Mouse (Mus musculus) retina, adult 2 months (tissue): Measurements from ENCODE around the gene Jmjd1c.

ENCODE experiments used
- DNase-seq: peaks from one replicate; pipeline ENCODE4 v3.0.0-alpha.2; 2012; ENCODE audit warnings: low read depth, low spot score

Gene Jmjd1c

DNA sequence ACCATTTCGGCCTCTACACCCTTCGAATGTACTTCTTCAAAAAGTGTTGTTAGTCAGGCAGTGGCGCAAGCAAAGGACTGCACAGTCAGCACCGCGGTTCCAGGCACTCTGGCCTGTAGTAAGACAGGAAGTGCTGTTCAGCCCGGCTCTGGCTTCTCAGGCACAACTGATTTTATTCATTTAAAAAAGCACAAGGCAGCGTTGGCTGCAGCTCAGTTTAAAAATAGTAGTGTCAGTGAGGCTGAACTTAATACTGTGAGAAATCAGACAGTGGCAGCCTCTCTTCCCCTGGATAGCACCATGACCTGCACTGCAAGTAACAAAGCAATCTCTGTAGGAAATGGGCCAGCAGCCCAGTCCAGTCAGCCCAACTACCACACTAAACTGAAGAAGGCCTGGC lies 130.2 kb downstream of the Jmjd1c start:
- DNase-seq = no peak

GRCm38 (mm10) chr10:67226543-67226942 lies 130.6 kb downstream of the Jmjd1c start:
- DNase-seq = no peak

DNA sequence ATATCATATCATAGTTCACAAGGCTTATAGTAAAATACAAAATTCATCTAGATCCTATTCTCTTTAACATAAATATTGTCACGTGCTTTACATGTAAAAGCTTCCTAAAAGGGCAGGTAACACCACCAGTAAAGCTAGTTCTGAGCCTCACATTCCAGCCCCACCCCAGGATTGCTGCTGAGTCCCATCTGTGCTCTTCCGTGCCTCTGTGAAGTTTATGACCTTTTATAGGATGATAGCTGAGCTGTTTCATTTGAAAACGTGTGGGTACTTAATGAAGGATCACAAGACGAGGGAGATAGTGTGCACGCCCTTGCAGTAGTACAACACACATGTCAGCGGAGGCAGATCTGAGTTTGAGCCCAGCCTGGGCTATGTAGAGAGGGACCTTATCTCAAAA lies 134.5 kb downstream of the Jmjd1c start:
- DNase-seq = no peak

DNA sequence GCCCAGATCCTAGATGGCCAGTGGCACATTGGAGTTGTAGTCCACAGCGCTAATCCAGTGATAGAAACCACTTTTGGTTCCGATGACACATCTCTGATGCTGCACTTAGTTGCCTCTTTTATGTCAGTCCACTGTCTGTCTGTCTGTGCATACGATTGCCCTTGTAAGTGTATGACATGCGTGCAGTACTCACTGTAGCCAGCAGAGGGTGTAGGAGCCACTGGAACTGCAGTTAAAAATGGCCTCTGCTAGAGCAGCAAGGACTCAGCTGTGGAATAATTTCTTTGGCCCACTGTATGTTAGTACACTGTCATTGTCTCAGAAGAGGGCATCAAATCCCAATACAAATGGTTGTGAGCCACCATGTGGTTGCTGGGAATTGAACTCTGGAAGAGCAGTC lies 151.2 kb downstream of the Jmjd1c start:
- no peak for DNase-seq

DNA sequence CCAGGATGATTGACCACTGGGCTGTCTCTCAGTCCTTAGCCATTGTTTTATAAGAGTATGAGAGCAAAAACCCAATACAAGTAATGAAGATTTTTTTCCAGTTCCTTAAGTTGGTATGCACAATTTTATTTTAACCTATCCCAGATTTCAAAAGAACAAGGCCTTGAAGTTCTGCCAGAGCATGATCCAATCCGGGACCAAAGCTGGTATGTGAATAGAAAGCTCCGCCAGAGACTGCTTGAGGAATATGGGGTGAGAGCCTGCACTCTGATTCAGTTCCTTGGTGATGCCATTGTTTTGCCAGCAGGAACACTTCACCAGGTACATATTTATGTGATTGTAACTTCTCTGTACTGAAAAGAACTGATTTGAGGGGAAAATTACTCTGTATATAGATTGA lies 153.6 kb downstream of the Jmjd1c start:
- DNase-seq = no peak

DNA sequence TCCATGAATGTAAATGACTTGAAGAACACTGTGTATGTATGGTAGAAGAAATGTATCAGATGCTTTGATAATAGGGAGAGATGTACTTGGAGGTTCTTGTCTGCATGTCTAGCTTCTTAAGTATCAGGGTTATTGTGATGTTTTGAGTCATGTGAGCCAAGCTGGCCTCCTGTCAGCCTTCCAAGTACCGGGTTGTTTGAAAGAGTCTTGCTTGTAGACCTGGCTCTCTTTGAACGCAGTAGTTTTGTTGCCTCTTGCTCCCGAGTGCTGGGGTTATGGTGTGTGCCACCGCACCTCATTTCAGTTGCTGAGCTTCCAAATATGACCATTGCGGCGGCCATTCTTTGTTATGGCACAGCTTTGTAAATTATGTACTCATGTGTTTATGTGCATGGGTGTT lies 154.9 kb downstream of the Jmjd1c start:
- DNase-seq = no peak

DNA sequence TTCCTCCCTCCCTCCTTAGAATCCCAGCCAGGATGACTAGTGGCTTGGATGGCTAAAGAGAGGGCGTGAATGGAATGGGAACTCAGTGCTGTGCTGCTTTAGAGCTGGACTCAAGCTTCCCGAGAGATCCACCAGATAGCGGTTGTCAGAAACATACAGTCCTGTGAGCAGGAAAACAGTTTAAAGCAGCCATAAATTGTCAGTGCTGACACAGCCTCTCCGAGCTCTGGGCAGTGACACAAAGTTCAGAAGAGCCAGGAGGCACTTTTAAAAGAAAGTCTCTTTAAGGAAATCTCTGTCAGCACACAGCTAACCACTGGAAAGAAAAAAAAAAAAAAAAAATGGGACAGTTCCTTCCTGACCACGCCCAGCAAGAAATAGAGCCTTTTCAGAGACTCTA lies 156.4 kb downstream of the Jmjd1c start:
- no peak for DNase-seq

GRCm38 (mm10) chr10:67253115-67253514 lies 157.2 kb downstream of the Jmjd1c start:
- DNase-seq = no peak

DNA sequence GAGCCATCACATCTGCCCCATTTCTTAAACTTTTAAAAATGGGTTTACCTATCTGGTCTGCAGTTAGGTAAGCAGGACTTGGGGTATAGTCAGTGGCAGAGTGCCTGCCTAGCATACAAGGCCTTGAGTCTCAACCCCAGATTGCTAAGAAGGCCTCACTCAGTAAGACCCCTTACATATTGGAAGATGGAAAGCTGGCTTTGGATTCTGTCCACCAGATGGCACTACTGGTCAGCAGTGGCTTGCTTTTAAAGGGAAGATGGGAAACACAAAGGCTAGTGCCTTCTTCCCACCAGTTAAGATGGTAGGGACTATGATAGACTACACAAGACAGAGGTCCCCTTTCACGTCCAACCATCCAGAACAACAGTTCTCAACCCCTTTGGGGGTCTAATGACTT lies 168.9 kb downstream of the Jmjd1c start:
- DNase-seq = peak; percentile 20

DNA sequence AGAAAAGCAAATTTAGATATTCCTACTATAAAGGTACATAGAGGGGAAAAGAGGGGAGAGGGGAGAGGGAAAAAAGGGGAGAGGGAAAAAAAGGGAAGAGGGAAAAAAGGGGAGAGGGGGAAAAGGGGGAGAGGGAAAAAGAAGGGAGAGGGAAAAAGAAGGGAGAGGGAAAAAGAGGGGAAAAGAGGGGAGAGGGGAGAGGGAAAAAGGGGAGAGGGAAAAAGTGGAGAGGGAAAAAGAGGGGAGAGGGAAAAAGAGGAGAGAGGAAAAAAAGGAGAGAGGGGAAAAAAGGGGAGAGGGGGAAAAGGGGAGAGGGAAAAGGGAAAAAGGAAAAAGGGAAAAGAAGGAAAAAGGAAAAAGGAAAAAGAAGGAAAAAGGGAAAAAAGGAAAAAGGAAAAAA lies 180.0 kb downstream of the Jmjd1c start:
- no peak for DNase-seq

DNA sequence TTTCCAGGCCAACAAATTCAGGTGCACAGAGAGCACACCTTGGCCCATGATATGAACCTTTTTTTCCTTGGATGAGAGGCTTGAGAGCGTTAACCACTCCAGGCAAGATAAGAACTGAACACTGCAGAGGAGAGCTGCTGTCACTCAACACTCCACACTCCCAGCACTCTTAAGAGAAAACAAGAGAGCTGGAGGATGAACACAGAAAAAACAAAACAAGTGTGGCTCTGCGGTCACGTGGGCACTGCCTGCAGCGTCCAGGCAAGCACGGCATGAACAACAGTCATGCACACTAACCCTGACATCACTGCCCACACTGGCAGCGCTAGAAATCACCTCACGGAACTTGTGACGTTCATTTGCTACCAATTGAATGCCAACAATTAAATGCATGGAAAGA lies 185.9 kb downstream of the Jmjd1c start:
- DNase-seq = no peak

GRCm38 (mm10) chr10:67282531-67282930 lies 186.6 kb downstream of the Jmjd1c start:
- DNase-seq = no peak

- DNase-seq = no peak
Measured at GRCm38 (mm10) chr10:67283516-67283915, 187.6 kb downstream of the Jmjd1c start.

DNA sequence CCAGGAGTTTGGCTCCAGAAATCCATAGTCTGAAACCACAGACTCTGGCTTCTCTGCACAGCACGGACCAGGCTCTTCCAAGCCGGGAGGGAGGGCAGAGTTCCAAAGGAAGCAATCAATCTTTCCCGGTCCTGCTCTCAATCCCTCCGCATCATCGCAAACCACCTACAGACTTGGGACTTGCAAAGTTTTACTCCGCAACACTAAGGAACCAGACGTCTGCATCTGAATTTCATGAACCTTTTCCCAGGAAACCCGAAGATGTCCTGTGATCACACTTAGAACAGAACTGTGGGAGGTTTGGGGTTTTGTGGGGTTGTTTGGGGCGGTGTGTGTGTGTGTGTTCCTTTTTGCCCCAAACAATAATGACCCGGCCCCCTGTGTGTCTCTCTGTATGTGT lies 188.4 kb downstream of the Jmjd1c start:
- DNase-seq = no peak

GRCm38 (mm10) chr10:67284761-67285175 lies 188.8 kb downstream of the Jmjd1c start:
- no peak for DNase-seq

DNA sequence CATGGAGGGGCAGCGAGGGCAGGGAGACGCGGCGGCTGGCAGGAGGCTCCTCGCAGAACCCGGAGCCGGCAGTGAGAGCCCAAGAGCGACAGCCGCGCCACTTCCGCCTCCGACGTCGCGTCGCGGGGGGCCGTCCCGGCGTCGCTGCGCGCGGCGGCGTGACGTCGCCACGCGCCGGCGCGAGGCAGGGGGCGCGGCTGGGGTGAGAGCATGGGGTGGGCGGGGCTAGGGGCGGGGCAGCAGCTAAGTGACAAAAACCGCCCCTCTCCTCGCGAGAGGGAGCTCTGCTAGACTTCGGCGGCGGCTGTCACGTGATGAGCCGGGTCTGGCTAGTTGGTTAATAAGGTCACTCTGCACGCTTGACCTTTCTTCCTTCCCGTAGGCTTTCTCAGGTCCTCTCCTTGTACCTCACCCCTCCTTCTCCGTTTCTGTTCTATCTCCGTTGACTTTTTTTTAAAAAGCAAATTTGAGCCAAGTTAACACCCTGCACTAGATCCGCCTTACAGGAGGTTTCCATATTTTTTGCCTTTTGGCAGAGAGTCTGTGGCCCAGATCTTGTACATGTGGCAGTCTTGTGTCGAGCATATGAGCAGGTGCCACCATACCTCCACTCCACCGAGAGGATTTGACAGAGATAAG lies 189.4 kb downstream of the Jmjd1c start, which contains the start of gene Nrbf2:
Nrbf2 (minus strand) TSS at position 130 of the 639 bp plus-strand sequence.
- peak; percentile 87 for DNase-seq

DNA sequence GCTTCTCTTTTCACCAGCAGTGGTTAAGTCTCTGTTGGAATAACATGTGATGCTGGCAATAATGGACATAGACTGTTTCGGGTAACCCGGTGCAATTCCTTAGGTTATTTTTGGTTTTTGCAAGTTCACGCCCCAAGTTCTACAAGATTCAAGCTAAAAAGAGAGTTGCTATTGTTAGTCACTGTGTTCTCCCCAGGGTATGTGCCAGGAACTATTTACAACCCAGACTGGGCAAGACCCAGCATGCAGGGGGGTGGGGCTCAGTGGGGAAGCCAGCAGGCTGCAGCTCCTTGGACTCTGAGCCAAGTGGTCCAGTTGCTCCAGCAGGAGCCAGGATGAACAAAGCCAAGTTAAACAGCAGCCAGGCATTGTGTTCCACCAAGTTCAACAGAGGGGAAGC lies 192.0 kb downstream of the Jmjd1c start:
- no peak for DNase-seq

DNA sequence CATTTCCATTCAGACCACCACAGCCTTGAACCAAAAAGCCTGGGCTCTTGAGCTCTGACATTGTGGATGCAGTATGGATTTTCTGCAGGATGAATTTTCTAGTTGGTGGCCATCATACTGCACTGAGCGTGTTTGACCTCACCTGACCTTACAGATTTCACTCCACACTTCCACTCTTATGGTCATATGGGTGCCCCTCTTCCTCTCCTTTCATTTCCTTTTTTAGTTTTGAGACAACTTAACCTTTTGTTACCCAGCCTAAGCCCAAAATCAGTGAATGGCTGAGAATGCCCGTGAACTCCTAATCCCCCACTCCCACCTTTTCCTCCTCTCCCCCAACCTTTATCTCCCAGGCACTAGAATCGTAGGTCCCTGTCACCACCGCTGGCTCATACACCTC lies 194.7 kb downstream of the Jmjd1c start:
- DNase-seq = no peak

DNA sequence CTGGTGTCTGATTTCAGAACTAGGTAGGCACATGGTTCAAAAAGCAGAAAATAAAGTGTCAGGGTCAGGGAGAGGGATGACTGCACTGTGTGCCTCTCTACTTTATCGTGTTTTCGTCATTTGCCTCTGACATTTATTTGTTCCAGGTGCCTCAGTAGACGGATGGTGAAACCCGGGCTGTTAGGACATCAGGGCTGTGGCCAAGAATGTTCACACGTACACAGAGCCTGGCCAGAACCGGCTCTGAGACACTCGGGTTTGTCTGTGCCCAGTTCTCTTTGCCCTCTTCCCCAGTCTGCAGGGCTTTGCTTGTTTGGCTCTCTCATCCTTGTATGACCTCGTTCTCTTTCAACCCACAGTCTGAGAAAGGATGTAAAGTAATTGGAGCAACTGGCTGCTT lies 195.2 kb downstream of the Jmjd1c start:
- DNase-seq = no peak

DNA sequence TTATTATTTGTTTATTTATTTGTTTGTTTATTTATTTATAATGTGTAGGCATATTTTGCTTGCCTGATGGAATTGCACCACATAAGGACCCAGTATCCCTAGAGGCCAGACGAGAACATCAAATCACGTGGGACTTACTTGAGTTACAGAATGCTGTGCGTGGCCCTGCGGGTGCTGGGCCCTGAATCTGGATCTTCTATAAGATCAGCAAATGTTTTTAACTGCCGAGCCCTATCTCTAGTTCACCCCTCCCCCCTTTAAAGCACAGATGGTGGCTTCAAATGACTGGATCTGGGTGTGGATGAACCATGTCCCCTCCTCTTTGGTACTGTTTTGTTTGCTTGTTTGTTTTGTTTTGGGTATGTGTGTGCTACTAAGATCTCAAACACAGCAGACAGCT lies 199.4 kb downstream of the Jmjd1c start:
- no peak for DNase-seq

- no peak for DNase-seq
Measured at GRCm38 (mm10) chr10:67295938-67296466, 200.1 kb downstream of the Jmjd1c start.

DNA sequence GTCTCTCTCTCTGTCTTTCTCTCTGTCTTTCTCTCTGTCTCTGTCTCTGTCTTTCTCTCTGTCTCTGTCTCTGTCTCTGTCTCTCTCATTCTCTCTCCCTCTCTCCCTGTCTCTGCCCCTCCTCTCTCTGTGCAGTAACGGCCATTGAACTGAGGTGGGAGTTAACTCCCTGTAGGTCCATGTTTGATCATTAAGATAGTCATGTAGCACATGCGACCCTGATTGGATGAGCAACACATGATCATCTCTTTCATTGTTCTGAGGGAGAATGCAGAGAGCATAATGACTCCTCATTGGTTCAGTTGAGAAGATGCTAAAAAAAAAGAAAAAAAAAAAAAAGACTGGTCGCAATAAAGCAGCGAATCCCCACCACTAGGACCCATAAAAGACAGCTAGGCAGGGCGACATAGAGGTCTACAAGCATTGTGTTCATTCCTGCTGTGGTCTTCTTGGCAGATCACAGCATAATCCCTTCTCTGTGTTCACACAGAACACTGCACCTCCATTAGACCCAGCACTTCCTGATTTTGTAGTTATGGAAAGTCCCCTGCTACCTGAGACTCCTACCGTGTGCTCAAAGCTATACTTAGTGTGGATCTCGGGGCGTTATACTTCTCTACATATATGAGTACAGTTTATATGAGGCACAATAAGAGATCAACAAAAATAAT lies 200.7 kb downstream of the Jmjd1c start:
- DNase-seq = no peak

- no peak for DNase-seq
Measured at GRCm38 (mm10) chr10:67297175-67297855, 201.4 kb downstream of the Jmjd1c start.
